Mouse (Mus musculus) stomach, embryonic 14.5 days (tissue): ENCODE data around the gene Dync1li2. TPM values are rescaled to one million over a fixed set of nuclear protein-coding genes. Genes with fewer than 3 reads are reported as not detected.

Experiments used
- ATAC-seq: fragments of 200-750 bp; cut with Nextera tagmentation; 2 replicates; pipeline ENCODE4 v1.8.0; 2017; ENCODE audit warnings: low read depth, moderate TSS enrichment; ENCODE audit not compliant: insufficient number of reproducible peaks, insufficient read depth, low FRiP score
- H3K27ac ChIP-seq: fragments of 300-500 bp; sonication (generic); 2 replicates; pipeline ENCODE4 v1.5.1; 2014; ENCODE audit warnings: mild to moderate bottlenecking, low read length, moderate library complexity, mixed read lengths
- H3K27me3 ChIP-seq: fragments of 300-500 bp; sonication (generic); 2 replicates; pipeline ENCODE4 v1.6.1; 2014; ENCODE audit warnings: low read length, control low read depth, mixed read lengths; ENCODE audit not compliant: control insufficient read depth, insufficient read depth
- H3K36me3 ChIP-seq: fragments of 300-500 bp; sonication (generic); 2 replicates; pipeline ENCODE4 v1.6.1; 2014; ENCODE audit warnings: mild to moderate bottlenecking, control low read depth, low read length, moderate library complexity, mixed read lengths; ENCODE audit not compliant: control insufficient read depth, insufficient read depth
- H3K4me1 ChIP-seq: fragments of 300-500 bp; sonication (generic); 2 replicates; pipeline ENCODE4 v1.6.1; 2014; ENCODE audit warnings: low read length, control low read depth, mixed read lengths; ENCODE audit not compliant: control insufficient read depth, insufficient read depth
- H3K4me2 ChIP-seq: fragments of 300-500 bp; sonication (generic); replicated peaks from 2 replicates; pipeline ENCODE4 v1.6.1; 2014; ENCODE audit warnings: low read depth, low read length, control low read depth
- H3K4me3 ChIP-seq: fragments of 300-500 bp; sonication (generic); 2 replicates; pipeline ENCODE4 v1.5.1; 2014; ENCODE audit warnings: low read depth, low read length, control low read depth
- H3K9ac ChIP-seq: fragments of 300-500 bp; sonication (generic); replicated peaks from 2 replicates; pipeline ENCODE4 v1.6.1; 2014; ENCODE audit warnings: low read depth, mild to moderate bottlenecking, control low read depth, low read length, moderate library complexity, mixed read lengths
- H3K9me3 ChIP-seq: fragments of 300-500 bp; sonication (generic); 2 replicates; pipeline ENCODE4 v1.6.1; 2016; ENCODE audit warnings: low read depth, low read length, control low read depth; ENCODE audit not compliant: control insufficient read depth
- WGBS: fragments of 180-500 bp; shearing (Covaris S2); extraction: QIAGEN DNeasy Blood & Tissue Kit; methylation state at CpG from one replicate; pipeline ENCODE4 v1.1.7; 2014; 5-methylcytosine and 5-hydroxymethylcytosine counted together
- polyA plus RNA-seq: library from polyadenylated mRNA; unstranded; fragments of >200 nt; fragmentation: Nextera tagmentation; extraction: Ambion mirVana; gene quantifications from 2 replicates; pipeline ENCODE4 v1.2.1, GENCODE M21; 2014

The Dync1li2 gene
- polyA plus RNA-seq, 1 experiment from 2014 or later = 69.2 TPM

DNA sequence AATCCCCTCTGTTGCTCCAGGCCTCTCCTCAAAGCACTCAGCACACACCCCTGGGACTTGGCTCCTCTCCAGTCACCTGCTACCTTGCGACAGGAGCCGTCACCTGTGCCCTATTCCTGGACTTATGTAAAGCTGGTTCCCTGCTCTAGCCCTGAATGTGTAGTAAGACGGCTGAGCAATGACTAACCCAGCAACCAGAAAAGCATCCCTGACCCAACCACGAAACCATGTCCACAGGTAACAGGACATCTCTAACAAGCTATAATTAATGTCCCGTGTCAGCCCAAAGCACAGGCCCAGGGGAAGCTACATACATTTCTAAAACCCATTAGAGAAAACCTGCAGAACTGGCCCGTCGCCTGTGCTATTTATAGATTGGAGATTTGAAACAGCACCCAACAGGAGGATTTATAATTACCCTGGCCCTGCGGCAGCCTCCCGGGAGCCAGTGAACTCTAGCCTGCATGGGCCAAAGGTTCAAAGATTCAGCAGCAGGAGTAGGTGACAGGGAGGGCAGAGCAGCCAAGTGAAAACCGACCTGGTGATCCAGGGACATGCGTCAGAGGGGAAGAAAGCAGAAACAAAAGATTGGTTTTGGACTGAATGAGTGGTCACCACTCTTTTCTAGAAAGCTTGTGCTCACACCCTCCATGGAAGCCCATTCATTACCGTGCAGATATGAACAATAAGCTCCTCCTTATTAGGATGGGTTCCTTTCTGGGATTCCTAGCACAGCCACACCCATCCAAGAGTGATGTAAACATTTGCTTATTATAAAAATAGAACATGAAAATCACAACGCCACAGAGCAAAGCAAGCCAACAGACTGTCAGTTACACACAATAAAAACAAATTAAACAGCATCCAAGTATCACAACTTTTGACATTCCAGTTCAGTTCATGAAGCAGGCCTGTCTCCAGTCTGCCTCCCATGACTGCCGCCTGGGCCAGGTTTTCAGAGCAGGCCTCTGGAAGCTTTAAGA lies 67.7 kb downstream of the Dync1li2 start:
- no peak overlapping the region for H3K9ac ChIP-seq
- no peaks in the 10 kb centered on the region for H3K27me3 ChIP-seq
- no peaks in the 10 kb centered on the region for H3K9me3 ChIP-seq
- H3K4me3 ChIP-seq = no peak overlapping the region
- H3K36me3 ChIP-seq = no peaks in the 10 kb centered on the region
- H3K4me2 ChIP-seq = peak overlapping the region; percentile 30
- WGBS = 32% methylated on average over 14 of the region's 14 CpGs
- peak; percentile 81 for ATAC-seq
- peak overlapping the region; percentile 82 for H3K27ac ChIP-seq
- H3K4me1 ChIP-seq = peaks cover 12% of the 10 kb centered on the region

DNA sequence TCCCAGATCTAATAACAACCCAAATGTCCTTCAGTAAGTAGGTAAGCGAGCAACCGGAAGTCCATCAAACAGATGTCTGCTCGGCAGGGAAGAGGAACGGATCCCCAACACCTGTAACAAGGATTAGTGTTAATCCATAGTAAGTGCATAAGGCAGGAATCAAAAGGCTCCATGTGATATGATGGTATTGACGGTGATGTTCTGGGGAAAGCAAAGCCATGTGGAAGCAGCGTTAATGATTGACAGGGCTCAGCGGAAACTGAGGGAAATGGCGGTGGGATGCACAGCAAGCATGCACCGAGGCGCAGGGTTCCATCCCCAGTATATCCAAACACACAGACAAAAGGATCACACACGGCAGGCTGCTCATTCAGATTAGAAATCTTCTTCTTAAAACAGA lies 68.6 kb downstream of the Dync1li2 start:
- no peak for ATAC-seq
- WGBS = 63% methylated on average over 11 of the region's 11 CpGs

DNA sequence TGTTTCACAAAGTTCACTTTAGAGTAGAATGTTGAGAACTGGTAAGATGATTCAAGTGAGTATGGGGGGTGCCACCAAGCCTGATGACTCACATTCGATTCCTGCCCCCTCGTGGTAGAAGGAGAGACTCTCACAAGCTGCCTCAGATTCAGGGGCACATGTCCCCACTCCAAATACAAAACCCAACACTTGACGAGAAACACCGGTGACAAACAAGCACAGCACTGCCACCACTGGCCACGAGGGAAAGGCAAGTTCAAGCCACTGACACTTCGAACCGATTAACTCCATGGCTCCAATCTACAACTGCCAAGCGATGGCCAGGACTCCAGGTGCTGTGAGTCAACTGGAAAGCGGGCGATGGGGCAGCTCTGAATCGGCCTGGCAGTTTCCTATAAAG lies 69.1 kb downstream of the Dync1li2 start:
- Histone ChIP-seq H3K4me1 (peaks cover 15% of the 10 kb centered on the region), H3K27me3 (no peaks in the 10 kb centered on the region), H3K36me3 (no peaks in the 10 kb centered on the region), H3K9ac (no peak overlapping the region), H3K9me3 (no peaks in the 10 kb centered on the region), H3K4me3 (no peak overlapping the region), H3K27ac (no peak overlapping the region), H3K4me2 (no peak overlapping the region)
- ATAC-seq = no peak
- WGBS = 79% methylated on average over 11 of the region's 11 CpGs

More for the DNA sequence above, 68.6 kb downstream of the Dync1li2 start:
- Histone ChIP-seq H3K27ac (0 out of 2 replicates have a peak overlapping the region, but pooled peaks have one; percentile 82), H3K36me3 (no peaks in the 10 kb centered on the region), H3K9ac (no peak overlapping the region), H3K4me2 (no peak overlapping the region), H3K9me3 (no peaks in the 10 kb centered on the region), H3K4me1 (peaks cover 12% of the 10 kb centered on the region), H3K27me3 (no peaks in the 10 kb centered on the region), H3K4me3 (no peak overlapping the region)

DNA sequence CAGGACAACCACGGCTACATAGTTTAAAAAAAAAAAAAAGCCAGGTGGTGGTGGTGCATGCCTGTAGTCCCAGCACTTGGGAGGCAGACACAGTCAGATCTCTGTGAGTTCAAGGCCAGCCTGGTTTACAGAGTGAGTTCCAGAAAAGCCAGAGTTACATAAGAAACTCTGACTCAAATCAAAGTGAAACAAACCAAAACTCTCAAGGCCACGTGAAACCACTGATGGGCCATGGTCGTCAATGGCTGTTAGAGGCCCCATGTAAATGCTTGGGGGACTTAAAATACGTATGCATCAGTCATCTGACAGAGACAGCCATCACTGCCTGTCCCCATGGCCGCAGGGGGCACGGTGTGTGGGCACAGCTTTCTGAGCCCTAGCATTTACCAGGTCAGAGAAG lies 71.7 kb downstream of the Dync1li2 start:
- Histone ChIP-seq H3K4me3 (no peak overlapping the region), H3K36me3 (no peaks in the 10 kb centered on the region), H3K9me3 (no peaks in the 10 kb centered on the region), H3K27me3 (no peaks in the 10 kb centered on the region), H3K9ac (no peak overlapping the region), H3K4me2 (no peak overlapping the region), H3K27ac (no peak overlapping the region), H3K4me1 (peaks cover 15% of the 10 kb centered on the region)
- 85% methylated on average over 6 of the region's 6 CpGs for WGBS
- no peak for ATAC-seq

DNA sequence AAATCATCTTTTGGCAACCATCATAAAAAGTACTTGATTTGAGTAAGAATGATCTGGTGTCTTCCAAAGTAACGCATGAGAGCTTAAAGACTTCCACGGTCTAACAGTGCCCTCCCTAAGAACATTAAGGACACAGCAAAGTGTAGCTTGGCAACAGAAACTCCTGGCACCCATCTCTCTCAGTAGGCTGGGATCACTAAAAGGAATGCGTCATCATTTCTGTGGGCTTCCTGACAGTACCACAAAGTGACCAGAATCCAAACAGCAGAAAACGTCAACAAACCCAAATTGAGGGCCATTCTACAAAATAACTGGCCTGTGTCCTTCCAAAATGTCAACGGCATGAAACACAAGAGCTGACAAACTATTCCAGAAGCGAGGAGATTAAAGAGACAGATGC lies 72.8 kb downstream of the Dync1li2 start:
- H3K4me3 ChIP-seq = no peak overlapping the region
- H3K9ac ChIP-seq = no peak overlapping the region
- H3K4me1 ChIP-seq = peaks cover 9% of the 10 kb centered on the region
- no peak overlapping the region for H3K4me2 ChIP-seq
- 57% methylated on average over 6 of the region's 6 CpGs for WGBS
- no peaks in the 10 kb centered on the region for H3K9me3 ChIP-seq
- H3K36me3 ChIP-seq = no peaks in the 10 kb centered on the region
- no peak for ATAC-seq
- H3K27ac ChIP-seq = no peak overlapping the region
- H3K27me3 ChIP-seq = no peaks in the 10 kb centered on the region

DNA sequence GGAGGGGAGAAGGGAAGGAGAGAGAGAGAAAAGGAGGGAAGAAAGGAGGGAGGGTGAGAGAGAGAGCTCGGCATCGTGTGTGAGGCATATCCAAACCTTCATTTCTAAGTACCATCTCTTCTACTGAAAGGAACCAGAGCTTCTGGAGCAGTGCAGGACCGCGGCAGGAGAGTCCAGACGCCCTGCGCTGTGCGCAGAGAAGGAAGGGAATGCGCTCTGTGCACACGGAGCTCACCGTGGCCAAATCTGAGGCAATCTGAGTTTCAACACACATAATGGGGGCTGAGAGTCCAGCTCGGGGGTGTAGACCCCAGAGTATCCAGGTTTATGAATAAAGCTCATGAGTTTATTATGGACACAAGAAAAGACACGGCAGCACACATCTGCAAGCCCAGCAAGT lies 73.3 kb downstream of the Dync1li2 start:
- Histone ChIP-seq H3K4me3 (no peak overlapping the region), H3K27me3 (no peaks in the 10 kb centered on the region), H3K9ac (no peak overlapping the region), H3K4me2 (no peak overlapping the region), H3K4me1 (peaks cover 5% of the 10 kb centered on the region), H3K27ac (no peak overlapping the region), H3K36me3 (no peaks in the 10 kb centered on the region), H3K9me3 (no peaks in the 10 kb centered on the region)
- no peak for ATAC-seq
- 76% methylated on average over 12 of the region's 12 CpGs for WGBS

Other genes with a start within 250 kb of the Dync1li2 start
- gene Tk2, start 194.5 kb downstream of the Dync1li2 start, polyA plus RNA-seq = 16.1 and 19.8 TPM in 2 replicates
- 46.0 and 53.4 TPM in 2 replicates for gene Cklf, start 192.2 kb downstream of the Dync1li2 start, polyA plus RNA-seq
- gene Cmtm2a, start 149.9 kb downstream of the Dync1li2 start, polyA plus RNA-seq = not detected in 2 replicates
- gene Gm45711, start 133.0 kb downstream of the Dync1li2 start, polyA plus RNA-seq = not detected in 2 replicates
- gene Cmtm1, start 132.9 kb downstream of the Dync1li2 start, polyA plus RNA-seq = not detected in 2 replicates
- not detected in 2 replicates for gene Gm11020, start 121.5 kb downstream of the Dync1li2 start, polyA plus RNA-seq
- gene Cmtm2b, start 120.8 kb downstream of the Dync1li2 start, polyA plus RNA-seq = not detected in 2 replicates
- gene Cmtm3, start 103.6 kb downstream of the Dync1li2 start, polyA plus RNA-seq = 154 and 155 TPM in 2 replicates
- gene Cmtm4, start 47.2 kb downstream of the Dync1li2 start, polyA plus RNA-seq = 6.4 and 7.2 TPM in 2 replicates
- gene Terb1, start 66.9 kb upstream of the Dync1li2 start, polyA plus RNA-seq = 0.26 and 0.43 TPM in 2 replicates
- 111 and 115 TPM in 2 replicates for gene Nae1, start 91.6 kb upstream of the Dync1li2 start, polyA plus RNA-seq
- 0.55 and 1.6 TPM in 2 replicates for gene Car7, start 91.6 kb upstream of the Dync1li2 start, polyA plus RNA-seq
- gene Pdp2, start 148.4 kb upstream of the Dync1li2 start, polyA plus RNA-seq = 13.7 and 14.3 TPM in 2 replicates
- 4.9 and 6.0 TPM in 2 replicates for gene Cdh16, start 181.3 kb upstream of the Dync1li2 start, polyA plus RNA-seq
- 7.9 and 8.2 TPM in 2 replicates for gene Rrad, start 188.3 kb upstream of the Dync1li2 start, polyA plus RNA-seq
- 89.7 and 94.1 TPM in 2 replicates for gene Ciao2b, start 198.9 kb upstream of the Dync1li2 start, polyA plus RNA-seq